Mouse (Mus musculus) embryonic stem cell, embryonic (primary cell): ENCODE data around the gene Ffar4.

Experiments
- CTCF ChIA-PET, 4 experiments: fragments of 300-600 bp in 2 of 4; fragments of 350-600 bp in 2 of 4; sonication (Branson Sonifier 250); formaldehyde crosslinking; loops; one replicate each; lab custom pipeline; 2022; ENCODE audit warnings: inconsistent platforms in 2 of 4; lab: Charles Lee
- POLR2A ChIA-PET, 4 experiments: fragments of 300-600 bp in 2 of 4; fragments of 350-600 bp in 2 of 4; sonication (Branson Sonifier 250); formaldehyde crosslinking; loops; one replicate each; lab custom pipeline; 2022; ENCODE audit warnings: antibody characterized with exemption in 4 of 4, inconsistent platforms in 1 of 4; lab: Charles Lee

Ffar4 gene

DNA sequence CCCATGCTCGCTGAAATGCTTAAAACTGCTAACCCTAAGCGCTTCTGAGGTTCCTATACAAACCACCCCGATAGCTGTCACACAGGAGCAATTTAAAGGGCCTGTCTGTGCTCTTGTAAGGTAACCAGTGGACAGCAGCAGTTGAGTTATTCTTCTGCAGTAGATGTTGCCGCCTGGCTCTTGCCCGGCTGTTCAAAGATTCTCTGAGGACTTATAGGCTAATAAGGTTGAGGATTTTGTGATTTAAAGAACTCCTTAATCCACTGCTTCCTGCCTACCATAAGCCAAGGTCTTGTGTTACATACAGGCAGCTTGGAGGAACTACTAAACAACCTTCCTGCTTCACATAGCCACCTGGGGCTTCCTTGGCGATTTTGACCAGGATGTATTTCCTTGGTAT lies 35.6 kb downstream of the Ffar4 start, which contains the start of gene Pde6c:
TSS of gene Pde6c (plus strand) at position 301 of the 400 bp plus-strand sequence.
- CTCF ChIA-PET: no interaction called here
- POLR2A ChIA-PET: interaction anchor here in 1 of 4 experiments (0.6 kb wide), 1 partner anchor 107 kb away, joined by 4 read pairs; no protein-coding TSS in a partner anchor

DNA sequence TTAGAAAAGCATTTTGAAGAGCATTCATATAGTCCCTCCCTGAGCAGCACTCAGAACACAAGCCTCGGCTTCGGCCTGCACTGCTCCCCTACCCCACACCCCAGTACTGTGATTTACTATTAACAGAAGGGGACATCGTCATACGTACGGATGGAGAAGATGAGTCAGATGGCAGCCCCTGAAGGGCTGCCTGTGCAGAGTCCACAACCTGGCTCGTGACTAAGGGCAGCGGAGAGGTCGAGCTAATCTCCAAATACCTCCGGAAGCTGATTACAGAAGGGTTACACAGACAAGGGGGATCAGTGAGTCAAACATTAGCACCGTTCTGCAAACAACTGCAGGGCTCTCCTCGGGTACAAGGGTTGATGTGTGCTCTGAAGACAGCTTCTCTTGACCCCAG lies 37.1 kb downstream of the Ffar4 start:
- CTCF ChIA-PET: no interaction called here
- POLR2A ChIA-PET: no interaction called here

DNA sequence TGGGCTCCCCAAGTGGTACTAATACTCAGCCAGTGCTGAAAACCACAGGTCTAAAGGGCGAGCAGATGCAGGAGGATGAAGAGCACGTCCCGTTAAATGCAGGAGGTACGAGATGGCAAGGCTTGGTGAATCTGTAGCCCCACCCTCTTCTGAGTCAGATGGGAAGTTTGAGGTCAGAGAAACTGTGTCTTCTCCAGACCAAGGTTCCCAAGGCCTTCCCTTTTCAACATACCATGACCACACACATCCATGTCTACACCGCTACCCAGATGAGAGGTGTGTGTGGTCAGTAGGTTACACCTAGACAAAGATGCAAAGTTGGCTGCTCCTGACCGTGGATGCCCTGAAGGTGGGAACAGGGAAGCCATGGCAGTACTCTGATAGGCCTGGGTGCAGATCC lies 37.9 kb downstream of the Ffar4 start:
- ChIA-PET POLR2A (interaction anchor here in 2 of 4 experiments (0.6 to 0.7 kb wide), 5 partner anchors 16 to 270 kb away, joined by 3 to 9 read pairs (median 3); no protein-coding TSS in a partner anchor), CTCF (interaction anchor here in 2 of 4 experiments (0.6 kb wide), 3 partner anchors 46 to 326 kb away, joined by 3 to 6 read pairs (median 3); no protein-coding TSS in a partner anchor)

DNA sequence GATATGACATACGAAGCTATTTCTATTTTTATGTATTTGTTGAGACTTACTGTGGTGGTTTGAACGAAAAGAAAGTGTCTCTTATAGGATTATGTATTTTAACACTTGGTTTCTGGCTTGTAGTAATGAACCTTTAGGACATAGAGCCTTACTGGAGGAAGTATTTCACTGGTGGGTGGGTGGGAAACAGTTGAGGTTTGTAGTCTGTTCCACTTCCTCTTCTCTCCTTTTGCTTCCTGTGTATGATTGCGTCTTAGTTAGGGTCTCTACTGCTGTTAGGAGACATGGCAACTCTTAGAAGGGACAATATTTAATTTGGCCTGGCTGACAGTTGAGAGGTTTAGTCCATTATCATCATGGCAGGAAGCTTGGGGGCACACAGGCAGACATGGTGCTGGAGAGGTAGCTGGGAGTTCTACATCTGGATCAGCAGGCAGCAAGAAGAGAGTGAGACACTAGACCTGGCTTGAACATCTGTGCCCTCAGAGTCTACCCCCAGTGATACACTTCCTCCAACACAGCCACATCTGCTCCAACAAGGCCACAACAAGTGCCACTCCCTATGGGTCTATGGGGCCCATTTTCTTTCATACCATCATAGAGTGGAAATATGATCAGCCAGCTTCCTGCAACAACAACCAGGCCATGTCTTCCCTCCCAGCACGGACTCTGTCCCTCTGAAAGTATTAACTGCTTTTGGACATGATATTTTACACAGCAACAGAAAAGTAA lies 46.8 kb downstream of the Ffar4 start:
- ChIA-PET POLR2A (no interaction called here), CTCF (no interaction called here)

DNA sequence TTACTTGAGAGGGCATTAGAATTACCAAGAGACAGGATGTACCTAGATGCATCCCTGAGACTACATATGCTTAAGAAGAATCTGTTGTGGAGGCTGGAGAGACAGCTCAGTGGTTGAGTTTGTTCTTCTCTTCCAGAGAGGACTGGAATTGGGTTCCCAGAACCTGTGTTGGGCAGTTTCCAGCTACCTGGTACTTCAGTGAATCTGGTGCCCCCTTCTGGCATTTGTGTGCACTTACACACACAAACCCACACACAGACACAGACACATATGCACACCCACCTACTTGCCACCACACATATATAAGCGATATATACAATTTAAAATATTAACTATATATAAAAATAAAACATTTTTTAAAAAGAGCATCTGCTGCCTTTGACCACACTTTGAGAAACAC lies 59.4 kb downstream of the Ffar4 start:
- CTCF ChIA-PET: interaction anchor here (0.6 to 1.5 kb wide), 9 partner anchors 49 to 466 kb away, joined by 3 to 13 read pairs (median 4); no protein-coding TSS in a partner anchor

DNA sequence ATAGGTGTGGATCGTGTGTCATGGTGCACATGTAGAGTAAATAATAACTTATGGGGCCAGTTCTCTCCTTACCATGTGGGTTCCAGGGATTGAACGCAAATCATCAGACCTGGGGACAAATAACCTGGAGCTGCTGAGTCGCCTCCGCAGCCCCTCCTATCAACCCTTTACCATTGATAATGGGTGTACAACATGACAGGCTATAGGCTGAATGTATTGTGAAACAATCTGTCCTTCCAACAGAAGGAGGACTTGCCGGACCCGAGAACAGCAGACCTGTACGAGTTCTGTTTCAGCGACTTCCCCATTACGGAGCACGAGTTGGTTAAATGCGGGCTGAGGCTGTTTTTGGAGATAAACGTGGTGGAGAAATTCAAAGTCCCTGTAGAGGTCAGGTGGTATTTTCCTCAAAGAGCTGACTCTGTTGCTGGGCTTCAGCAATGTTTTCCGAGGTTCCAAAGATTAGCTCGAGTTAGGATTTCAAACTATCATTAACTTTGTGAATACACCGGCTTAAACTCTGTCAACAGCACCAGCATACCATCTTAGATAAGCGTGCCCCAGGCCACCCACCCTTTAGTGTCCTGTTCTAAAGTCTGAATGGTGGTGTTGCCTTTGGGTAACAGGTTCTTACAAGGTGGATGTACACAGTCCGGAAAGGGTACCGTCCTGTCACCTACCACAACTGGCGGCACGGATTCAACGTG lies 64.9 kb downstream of the Ffar4 start:
- CTCF ChIA-PET: no interaction called here
- POLR2A ChIA-PET: no interaction called here

More for the DNA sequence above, 59.4 kb downstream of the Ffar4 start:
- POLR2A ChIA-PET: interaction anchor here in 2 of 4 experiments (0.7 to 1.6 kb wide), 2 partner anchors 81 to 275 kb away, joined by 3 to 4 read pairs; no protein-coding TSS in a partner anchor
